Mouse (Mus musculus) embryonic fibroblast, embryonic 13.5 days (primary cell): ENCODE data around the gene Ireb2.

Experiments
- CTCF ChIP-seq: IDR thresholded peaks from 2 replicates; pipeline ENCODE4 v1.5.1; 2011; ENCODE audit warnings: mild to moderate bottlenecking, control low read depth, low read length, moderate library complexity, borderline replicate concordance; ENCODE audit not compliant: insufficient read depth
- POLR2A ChIP-seq: IDR thresholded peaks from 2 replicates; pipeline ENCODE4 v1.6.1; 2011; ENCODE audit warnings: low read depth, mild to moderate bottlenecking, control low read depth, low read length, moderate library complexity

- TF ChIP-seq CTCF (no peak), POLR2A (peak; percentile 67)
These were observed at the start of gene Ireb2 for GRCm38 (mm10) chr9:54863363-54864281.
